In genomic region chr11:53350291-53351223, GRCm38 (mm10) we compare ENCODE assay signal across 8 mouse cellular contexts. TPM values are rescaled to one million over a fixed set of nuclear protein-coding genes. Genes with fewer than 3 reads are reported as not detected.
DNase-seq lines count a peak whose midpoint lies in the region; ATAC-seq and TF ChIP-seq lines count a peak whose summit lies in the region.

Aff4 (plus strand) TSS chr11:53350833.

- 0 out of 2 replicates have a peak, but pooled peaks cover 4% of the 10 kb centered on the region for H3K27me3 ChIP-seq in hindbrain, embryonic 10.5 days (ENCODE audit: insufficient read depth, poor library complexity, severe bottlenecking)
- no peaks in the 10 kb centered on the region for H3K27me3 ChIP-seq in lung, postnatal 0 days (replicated peaks; ENCODE audit: insufficient read depth, low read length)

- H3K4me2 ChIP-seq in lung, postnatal 0 days (replicated peaks; ENCODE audit: low read depth, low read length), result peak within 1 kb of the TSS; percentile 85

- ATAC-seq in lung, postnatal 0 days, result peak; percentile 96

- no peaks in the 10 kb centered on the region for H3K9me3 ChIP-seq in hindbrain, embryonic 10.5 days
- no peaks in the 10 kb centered on the region for H3K9me3 ChIP-seq in lung, postnatal 0 days (ENCODE audit: low read length)

- peak; percentile 96 for DNase-seq in Muller cell, postnatal 12 days (ENCODE audit: inconsistent ontology term)
- DNase-seq in cerebellum, adult 9-10 months, result peak; percentile 89
- DNase-seq in frontal cortex, adult 2 months (ENCODE audit: extremely low spot score in 1 of 2, low spot score in 1 of 2), result peak; percentile 40 to 81
- DNase-seq in hindbrain, embryonic 10.5 days (ENCODE audit: low spot score), result peak; percentile 88
- peak; percentile 80 to 89 for DNase-seq in layer of hippocampus, postnatal 10 days (ENCODE audit: low spot score in 2 of 2)
- DNase-seq in lung, postnatal 0 days (ENCODE audit: low spot score), result peak; percentile 97
- DNase-seq in ovary, postnatal 10 days (ENCODE audit: low spot score), result peak; percentile 67
- DNase-seq in thymus, postnatal 0 days (ENCODE audit: low spot score), result peak; percentile 91

- no peak for TF ChIP-seq EP300 in lung, postnatal 0 days (IDR thresholded peaks at IDR 0.05)

- WGBS in hindbrain, embryonic 10.5 days, result under 1% methylated on average over 127 of the region's 127 CpGs
- 1% methylated on average over 95 of the region's 127 CpGs for WGBS in lung, postnatal 0 days

- no peak for TF ChIP-seq CTCF in lung, postnatal 0 days (IDR thresholded peaks at IDR 0.05)

- H3K36me3 ChIP-seq in hindbrain, embryonic 10.5 days, result peaks cover 11% of the 10 kb centered on the region
- H3K36me3 ChIP-seq in lung, postnatal 0 days (ENCODE audit: insufficient read depth, low read length), result no peaks in the 10 kb centered on the region

- H3K4me3 ChIP-seq in hindbrain, embryonic 10.5 days, result peak within 1 kb of the TSS; percentile 98
- H3K4me3 ChIP-seq in lung, postnatal 0 days (ENCODE audit: low read depth, low read length), result peak within 1 kb of the TSS; percentile 96

- H3K27ac ChIP-seq in hindbrain, embryonic 10.5 days, result peak within 1 kb of the TSS; percentile 98
- H3K27ac ChIP-seq in lung, postnatal 0 days (ENCODE audit: low read length), result peak within 1 kb of the TSS; percentile 100

- H3K9ac ChIP-seq in lung, postnatal 0 days (replicated peaks; ENCODE audit: low read depth), result peak within 1 kb of the TSS; percentile 99

- H3K4me1 ChIP-seq in hindbrain, embryonic 10.5 days (replicated peaks), result peaks cover 12% of the 10 kb centered on the region
- no peaks in the 10 kb centered on the region; the same call in 1 of the 2 replicates for H3K4me1 ChIP-seq in lung, postnatal 0 days (ENCODE audit: insufficient read depth, low read depth, low read length)

RNA-seq across cellular contexts. Expression of gene Aff4, which starts in this region (rescaled TPM):
- 42.9 and 48.5 TPM in 2 replicates for polyA plus RNA-seq in frontal cortex, adult 2 months (2012; rRNA removed)
- 36.6 and 48.9 TPM in 2 replicates for polyA plus RNA-seq in hindbrain, embryonic 10.5 days (2016; fragmentation: Nextera tagmentation; extraction: Ambion mirVana)
- total RNA-seq in layer of hippocampus, postnatal 10 days (2021), result 100 to 1,000 TPM; 161 to 222 TPM
- 45.3 and 50.9 TPM in 2 replicates for polyA plus RNA-seq in lung, postnatal 0 days (2015; fragmentation: Nextera tagmentation; extraction: Ambion mirVana)
- polyA plus RNA-seq in thymus, postnatal 0 days (2015; fragmentation: Nextera tagmentation; extraction: Ambion mirVana), result 27.1 and 36.1 TPM in 2 replicates

Comparison
In these comparisons a context has a peak if more than half of its experiments do, and no peak if none do; other contexts are left out.
1. Peak in every context shown above with its lines: DNase-seq, ATAC-seq, H3K4me3 ChIP-seq and H3K27ac ChIP-seq.